Mouse (Mus musculus) gastrocnemius, adult 2 months (tissue): ENCODE data around the gene Ubac1. TPM values are rescaled to one million over a fixed set of nuclear protein-coding genes. Genes with fewer than 3 reads are reported as not detected.

Source experiments
- DNase-seq: peaks from one replicate; pipeline ENCODE4 v3.0.0; 2022
- H3K27ac ChIP-seq: fragments of 200-600 bp; 2 replicates; pipeline ENCODE4 v1.8.1; 2022; ENCODE audit warnings: mild to moderate bottlenecking
- H3K4me3 ChIP-seq: fragments of 200-600 bp; 2 replicates; pipeline ENCODE4 v1.8.1; 2022; ENCODE audit warnings: mild to moderate bottlenecking, moderate library complexity
- CTCF ChIP-seq: fragments of 200-600 bp; IDR thresholded peaks from 2 replicates; pipeline ENCODE4 v1.8.1; 2022; ENCODE audit warnings: antibody characterized with exemption, mild to moderate bottlenecking, moderate library complexity
- intact Hi-C: fragments of 180-260 bp; cut with DNase I; formaldehyde crosslinking; loops from one replicate; pipeline ENCODE4 v1.15.1; 2025
- total RNA-seq, 2 experiments: library from RNA; stranded (reverse); gene quantifications; 2 replicates each; pipeline ENCODE4 v1.2.3; 2021

Ubac1 gene
- total RNA-seq, 2 experiments from 2014 or later, result 223 to 239 TPM

DNA sequence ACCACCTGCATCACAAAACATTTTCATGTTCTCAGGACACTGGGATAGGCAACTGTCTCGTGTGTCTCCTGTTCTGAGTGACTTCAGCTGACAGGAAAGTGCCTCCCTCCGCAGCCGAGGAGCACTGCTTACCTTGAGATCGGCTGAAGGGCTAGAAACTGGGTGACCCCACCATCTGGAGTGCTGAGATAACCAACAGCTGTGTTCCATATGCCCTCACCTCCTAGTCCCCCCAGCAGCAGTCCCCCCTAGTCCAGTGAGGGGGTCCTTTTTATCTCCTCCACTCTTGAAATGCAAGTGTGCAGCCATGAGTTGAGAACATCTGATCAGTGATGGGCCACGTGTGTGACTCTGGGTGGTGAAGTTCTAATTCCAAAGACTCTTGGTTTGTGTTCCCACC, 27.3 kb upstream of the Ubac1 start:
- Histone ChIP-seq H3K4me3 (no peak overlapping the region), H3K27ac (no peak overlapping the region)
- DNase-seq, result no peak
- intact Hi-C loops, result no loop called here
- TF ChIP-seq CTCF, result no peak

DNA sequence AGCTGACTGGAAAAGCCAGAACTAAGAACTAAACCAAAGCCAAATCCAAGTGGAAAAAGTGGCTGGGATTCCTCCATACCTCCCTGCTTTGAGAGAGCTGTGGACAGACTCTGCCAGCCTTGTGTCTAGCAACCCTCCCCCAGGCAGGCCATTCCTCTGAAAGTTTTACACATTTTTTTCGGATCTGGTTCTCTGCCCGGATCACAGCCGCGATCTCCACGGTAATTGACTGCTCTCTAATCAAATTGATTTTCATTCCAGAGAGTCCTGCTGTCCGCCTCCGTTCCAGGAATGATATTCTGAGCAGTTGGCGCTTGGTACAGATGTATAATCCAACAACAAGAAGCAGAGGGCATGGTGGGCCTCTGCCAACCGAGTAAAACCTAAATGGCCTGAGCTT, 22.7 kb upstream of the Ubac1 start:
- intact Hi-C loops, result no loop called here
- Histone ChIP-seq H3K27ac (no peak overlapping the region), H3K4me3 (no peak overlapping the region)
- TF ChIP-seq CTCF, result no peak
- DNase-seq, result no peak

DNA sequence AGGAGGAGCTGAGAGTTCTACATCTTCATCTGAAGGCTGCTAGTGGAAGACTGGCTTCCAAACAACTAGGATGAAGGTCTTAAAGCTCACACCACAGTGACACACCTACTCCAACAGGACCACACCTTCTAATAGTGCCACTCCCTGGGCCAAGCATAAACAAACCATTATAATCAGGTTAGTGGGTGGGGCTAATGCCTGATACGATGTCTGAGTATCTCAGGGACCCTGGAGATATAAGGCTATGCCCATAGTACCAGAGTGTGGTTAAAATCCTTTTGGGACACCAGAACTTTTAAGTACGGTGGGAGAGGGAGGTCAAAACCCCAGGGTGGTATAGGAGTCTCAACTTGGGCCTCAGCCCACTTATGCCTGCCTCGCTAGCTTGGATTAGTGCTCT, 21.1 kb upstream of the Ubac1 start:
- Histone ChIP-seq H3K4me3 (no peak overlapping the region), H3K27ac (no peak overlapping the region)
- no peak for TF ChIP-seq CTCF
- intact Hi-C loops, result no loop called here
- DNase-seq, result no peak

DNA sequence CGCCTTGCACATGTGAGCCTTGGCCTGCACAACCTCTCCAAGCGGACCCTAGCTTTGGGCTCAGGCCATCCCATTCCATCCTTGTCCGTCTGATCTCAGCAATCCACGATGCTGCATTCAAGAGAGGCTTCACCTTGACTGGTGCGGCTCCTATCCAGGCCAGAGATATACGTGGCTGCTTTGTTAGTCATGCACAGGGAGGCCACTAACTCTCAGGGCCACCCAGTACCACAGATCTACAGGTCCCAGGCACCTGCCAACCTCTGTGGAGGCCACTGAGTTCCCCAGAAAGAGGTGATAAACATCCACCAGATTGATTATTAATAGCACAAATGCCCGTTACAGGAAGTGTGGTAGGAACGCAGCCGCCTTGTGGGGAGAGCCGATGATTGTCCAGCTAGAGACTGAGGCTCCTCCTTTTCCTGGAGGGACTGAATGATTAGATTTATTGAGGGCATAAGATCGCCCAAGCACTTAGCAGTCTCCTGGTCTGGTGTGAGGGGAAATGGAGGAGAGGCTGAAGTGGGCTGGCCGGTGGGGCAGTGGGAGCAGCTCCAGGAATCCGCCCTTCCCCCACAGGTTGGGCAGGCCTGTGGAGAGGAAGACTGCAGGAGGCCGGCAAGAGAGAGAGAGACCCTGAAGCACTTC, 19.7 kb upstream of the Ubac1 start:
- DNase-seq, result no peak
- no peak for TF ChIP-seq CTCF
- Histone ChIP-seq H3K27ac (no peak overlapping the region), H3K4me3 (no peak overlapping the region)
- intact Hi-C loops, result no loop called here

DNA sequence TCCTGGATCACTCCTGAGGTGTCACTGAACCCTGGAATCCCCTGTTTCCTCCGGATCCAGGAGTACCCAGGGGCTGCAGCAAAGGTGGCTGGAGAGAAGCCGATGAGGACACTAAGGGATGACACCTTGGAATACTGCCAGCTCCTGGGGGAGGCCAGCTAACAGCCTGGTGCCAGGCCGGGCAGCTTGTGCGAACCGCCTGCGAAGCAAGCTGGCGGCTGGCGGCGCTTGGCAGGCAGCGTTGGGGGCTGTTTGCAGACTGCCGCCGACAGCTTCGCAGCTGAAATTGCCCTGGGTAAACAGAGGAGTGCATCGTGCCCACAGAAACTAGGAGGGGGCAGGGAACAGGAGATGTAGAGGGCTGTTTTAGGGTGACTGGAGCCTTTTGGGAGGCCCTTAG, 18.4 kb upstream of the Ubac1 start:
- TF ChIP-seq CTCF, result no peak
- Histone ChIP-seq H3K27ac (no peak overlapping the region), H3K4me3 (no peak overlapping the region)
- DNase-seq, result peak; percentile 63
- intact Hi-C loops, result no loop called here

DNA sequence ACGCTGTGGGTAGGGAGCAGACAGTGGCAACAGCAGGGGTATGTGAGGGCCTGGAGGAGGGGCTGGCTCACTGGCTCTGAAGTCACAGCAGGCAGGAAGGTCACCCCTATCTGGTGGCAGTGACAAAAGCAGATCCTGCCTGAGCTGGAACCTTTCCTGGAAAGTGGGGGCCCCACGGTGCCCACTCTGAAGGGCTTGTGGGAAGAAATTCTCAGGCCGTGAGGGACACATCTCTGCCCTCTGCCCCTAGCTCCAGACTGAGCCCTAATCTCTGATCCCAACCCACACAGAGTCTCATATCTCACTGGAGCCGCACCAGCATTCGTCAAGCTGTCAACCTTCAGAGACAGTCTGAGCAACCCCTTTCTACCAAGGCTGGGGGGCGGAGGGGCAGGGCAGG, 15.8 kb upstream of the Ubac1 start:
- no peak for DNase-seq
- H3K27ac ChIP-seq, result no peak overlapping the region
- TF ChIP-seq CTCF, result no peak
- intact Hi-C loops, result no loop called here
- H3K4me3 ChIP-seq, result no peak overlapping the region

DNA sequence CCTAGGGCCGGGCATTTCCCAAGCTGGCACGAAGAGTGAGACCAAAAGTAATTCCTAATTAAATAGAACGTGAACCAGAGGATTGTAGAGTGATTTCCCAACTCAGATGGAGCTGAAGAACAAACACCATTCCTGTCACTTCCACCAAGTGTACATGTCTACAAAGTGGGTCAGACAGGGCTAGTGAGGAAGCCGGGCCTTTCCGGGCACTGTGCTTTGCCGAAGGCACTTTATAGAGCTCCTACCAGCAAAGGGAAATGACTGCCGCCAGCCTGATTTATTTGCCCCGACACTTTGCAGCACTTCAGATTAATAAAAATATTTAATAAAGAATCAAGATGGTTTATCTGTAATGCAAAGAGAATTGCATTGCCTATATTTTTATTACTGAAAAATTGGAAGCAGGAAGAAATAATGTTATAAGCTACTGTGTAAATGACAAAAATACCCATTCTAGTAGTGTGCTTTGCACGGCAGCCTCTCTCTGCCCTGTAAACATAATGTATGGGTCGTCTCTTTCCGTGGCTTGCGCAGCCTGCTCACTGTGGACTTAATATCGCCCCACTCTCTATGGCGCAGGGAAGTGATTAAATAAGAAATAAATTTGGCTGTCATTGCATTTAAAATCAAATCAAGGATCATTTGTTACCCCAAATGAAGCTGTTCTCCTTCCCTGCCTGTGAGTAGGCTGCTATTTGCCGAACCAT, 12.9 kb upstream of the Ubac1 start:
- no peak for DNase-seq
- no peak overlapping the region for H3K4me3 ChIP-seq
- H3K27ac ChIP-seq, result no peak overlapping the region
- intact Hi-C loops, result no loop called here
- no peak for TF ChIP-seq CTCF

DNA sequence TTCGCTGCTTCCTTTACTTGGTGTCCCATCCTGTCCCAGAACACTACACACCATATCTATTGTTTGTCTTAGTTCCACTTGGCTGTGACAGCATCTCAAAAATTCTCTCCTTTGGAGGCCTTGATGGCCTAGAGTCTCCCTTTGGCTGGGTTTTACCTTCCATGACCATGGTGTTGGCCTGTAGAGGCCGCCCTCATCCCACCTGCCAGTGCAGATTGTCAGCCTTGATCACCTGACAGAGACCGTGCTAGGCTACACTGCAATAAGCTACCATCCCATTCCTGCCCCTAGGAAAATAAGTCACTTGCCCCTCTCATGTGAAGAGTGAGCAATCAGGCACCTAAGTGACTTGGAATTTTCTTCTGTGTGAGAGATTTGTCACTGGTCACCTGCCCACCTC, 8.7 kb upstream of the Ubac1 start:
- no peak overlapping the region for H3K4me3 ChIP-seq
- TF ChIP-seq CTCF, result peak; percentile 31; the same call in 1 of the 2 replicates
- no peak for DNase-seq
- intact Hi-C loops, result no loop called here
- H3K27ac ChIP-seq, result no peak overlapping the region

DNA sequence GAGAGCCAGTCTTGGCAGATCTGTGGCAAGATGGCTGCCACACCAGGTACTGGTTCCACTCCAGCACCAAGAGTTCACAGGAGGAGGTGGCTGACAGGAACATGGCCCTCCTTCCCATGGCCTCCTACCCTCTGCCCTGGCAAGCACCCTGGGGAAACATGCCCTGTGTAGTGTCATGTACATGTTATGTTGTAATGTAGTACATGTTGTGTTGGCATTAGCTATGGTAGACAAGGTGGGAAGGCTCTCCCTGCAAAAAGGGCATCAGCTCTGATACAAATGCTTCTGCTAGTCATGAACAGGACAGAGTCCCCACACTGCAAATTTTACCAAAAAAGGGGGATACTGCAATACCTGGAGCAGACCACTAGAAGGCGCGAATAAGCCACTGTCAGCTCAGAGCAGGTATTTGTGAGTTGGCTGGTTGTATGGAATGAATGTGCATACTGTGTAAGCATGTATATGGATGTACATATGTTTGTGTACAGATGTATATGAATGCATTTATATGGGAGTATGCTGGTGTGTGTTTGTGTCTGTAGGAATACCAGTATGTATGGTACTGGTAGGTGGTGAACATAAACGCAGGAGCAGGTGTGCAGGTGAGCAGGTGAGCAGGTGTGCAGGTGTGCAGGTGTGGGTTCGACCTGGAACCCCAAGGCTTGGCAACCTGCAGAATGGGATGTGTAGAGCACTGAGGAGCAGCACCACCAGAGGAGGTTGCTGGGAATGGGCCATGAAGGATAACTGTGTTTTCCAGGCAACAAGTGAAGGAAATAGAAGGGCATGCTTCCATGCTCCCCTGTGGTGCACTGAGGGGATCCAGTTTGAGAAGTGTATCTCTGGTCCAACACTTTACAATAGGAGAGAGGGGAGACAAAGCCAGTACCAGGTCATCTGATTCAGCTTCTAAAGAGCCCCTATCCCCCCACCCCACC, 2.9 kb upstream of the Ubac1 start:
- DNase-seq, result peak; percentile 25
- intact Hi-C loops, result loop anchor here (2.0 to 10.0 kb wide), 2 partner anchors 118 to 370 kb away; no protein-coding TSS in a partner anchor
- Histone ChIP-seq H3K4me3 (no peak overlapping the region), H3K27ac (no peak overlapping the region)
- peak; percentile 88 for TF ChIP-seq CTCF

DNA sequence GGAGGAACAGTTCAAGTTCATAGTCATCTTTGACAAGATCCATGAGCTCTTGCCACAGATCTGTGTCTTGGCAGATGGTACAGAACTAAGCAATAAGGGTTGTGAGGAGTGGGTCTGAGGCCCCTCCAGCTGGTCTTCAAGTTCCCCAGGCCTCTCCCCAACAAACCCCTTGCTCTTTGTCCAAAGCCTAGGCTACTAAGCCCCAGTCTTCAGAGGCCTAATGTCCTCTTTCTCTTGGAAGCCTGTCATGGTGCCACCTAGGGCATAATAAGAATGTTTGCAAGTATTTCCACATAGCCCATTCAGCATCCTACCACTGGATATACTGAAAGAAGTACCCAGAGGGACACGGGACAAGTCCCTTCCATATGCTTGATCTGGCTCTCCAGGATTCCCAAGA, 1.1 kb upstream of the Ubac1 start:
- intact Hi-C loops, result loop anchor here (10.0 kb wide), 1 partner anchor 372 kb away; no protein-coding TSS in a partner anchor
- no peak for TF ChIP-seq CTCF
- no peak for DNase-seq
- Histone ChIP-seq H3K27ac (no peak overlapping the region; the same call in 1 of the 2 replicates), H3K4me3 (no peak overlapping the region)

DNA sequence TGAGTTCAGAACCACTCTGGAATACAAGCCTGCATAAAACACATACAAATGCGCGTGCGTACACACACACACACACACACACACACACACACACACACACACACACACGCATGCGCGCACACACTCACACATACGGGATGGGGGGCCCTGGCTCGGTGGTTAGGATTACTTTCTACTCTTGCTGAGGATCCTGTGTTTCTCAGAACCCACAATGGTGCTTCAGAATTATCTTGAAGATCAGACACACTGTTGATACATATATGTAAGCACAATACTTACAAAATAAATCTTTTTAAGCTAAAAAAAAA, 665 bp upstream of the Ubac1 start:
- DNase-seq, result no peak
- intact Hi-C loops, result loop anchor here (10.0 kb wide), 1 partner anchor 373 kb away; no protein-coding TSS in a partner anchor
- no peak for TF ChIP-seq CTCF
- Histone ChIP-seq H3K4me3 (peak overlapping the region; percentile 74), H3K27ac (peak overlapping the region; percentile 99)

DNA sequence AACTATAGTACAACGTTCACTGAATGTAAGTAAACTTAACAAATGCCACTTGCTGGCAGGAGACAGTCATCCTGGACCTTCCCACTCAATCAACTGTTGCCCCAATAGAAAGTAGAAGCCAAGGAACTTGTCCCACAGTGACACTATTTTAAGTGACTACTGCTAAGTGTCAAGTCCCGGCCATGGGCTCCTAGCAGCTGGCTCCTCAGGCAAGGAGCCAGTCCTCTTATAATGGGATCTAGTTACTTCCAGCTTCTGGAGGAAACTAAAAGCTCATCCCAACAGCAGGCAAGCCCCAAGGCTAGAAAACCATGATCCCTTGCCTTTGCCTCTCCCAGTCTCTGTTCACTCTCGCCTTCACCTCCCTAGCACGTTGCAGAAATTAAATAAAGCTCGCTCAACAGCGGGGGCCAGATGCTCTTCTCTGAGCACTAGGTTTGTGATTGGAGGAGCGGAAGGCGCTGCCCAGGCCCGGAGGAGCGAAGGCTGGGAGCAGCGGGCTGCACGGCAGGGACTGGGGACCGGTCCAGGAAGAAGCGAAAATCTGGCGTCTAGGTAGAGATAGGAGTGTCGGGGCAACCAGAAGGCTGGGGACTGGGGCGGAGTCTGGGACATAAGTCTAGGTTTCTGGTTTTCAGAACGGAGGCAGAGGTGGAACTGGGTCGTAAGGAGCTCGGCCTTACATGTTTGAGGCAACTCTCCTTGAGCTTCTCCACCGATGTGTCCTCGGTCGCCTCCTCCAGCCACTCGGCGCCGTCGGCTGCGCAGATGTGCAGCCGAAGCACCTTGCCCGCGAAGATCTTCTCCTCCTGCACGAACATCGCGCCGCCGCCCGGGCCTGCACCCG, 610 bp downstream of the Ubac1 start:
- intact Hi-C loops, result loop anchor here (10.0 kb wide), 1 partner anchor 374 kb away; no protein-coding TSS in a partner anchor
- peak overlapping the region; percentile 99 for H3K27ac ChIP-seq
- peak; percentile 82 for DNase-seq
- no peak for TF ChIP-seq CTCF
- peak overlapping the region; percentile 74 for H3K4me3 ChIP-seq
